Mouse (Mus musculus): ENCODE measurements around the gene Tmem210.
A peak's percentile ranks its signal among the peaks of the same experiment; 100 is the strongest.

The Tmem210 gene

GRCm38 (mm10) chr2:25297093-25297492 lies 9.1 kb downstream of the Tmem210 start:
- DNase-seq (ENCODE audit: low read depth): no peak

- DNase-seq (ENCODE audit: low read depth): no peak
These were observed 10.1 kb downstream of the Tmem210 start for GRCm38 (mm10) chr2:25298046-25298445.

GRCm38 (mm10) chr2:25303452-25303851 lies 15.5 kb downstream of the Tmem210 start:
- DNase-seq (ENCODE audit: low read depth): no peak

- no peak for DNase-seq (ENCODE audit: low read depth)
These were observed 16.1 kb downstream of the Tmem210 start for GRCm38 (mm10) chr2:25303931-25304656.

- no peak for DNase-seq (ENCODE audit: low read depth)
These were observed 17.0 kb downstream of the Tmem210 start for GRCm38 (mm10) chr2:25304657-25305541.

GRCm38 (mm10) chr2:25305587-25306359 lies 17.8 kb downstream of the Tmem210 start:
- no peak for DNase-seq (ENCODE audit: low read depth)

GRCm38 (mm10) chr2:25310180-25310579 lies 22.2 kb downstream of the Tmem210 start:
- DNase-seq (ENCODE audit: low read depth): no peak

GRCm38 (mm10) chr2:25310969-25311368 lies 23.0 kb downstream of the Tmem210 start:
- no peak for DNase-seq (ENCODE audit: low read depth)

GRCm38 (mm10) chr2:25311491-25311891 lies 23.5 kb downstream of the Tmem210 start:
- DNase-seq (ENCODE audit: low read depth): no peak

GRCm38 (mm10) chr2:25318119-25318966 lies 30.4 kb downstream of the Tmem210 start:
- no peak for DNase-seq (ENCODE audit: low read depth)

- DNase-seq (ENCODE audit: low read depth): peak; percentile 55
These were observed 31.2 kb downstream of the Tmem210 start, which contains the start of gene Grin1 for GRCm38 (mm10) chr2:25318971-25319773. TSS of gene Grin1 (minus strand) at chr2:25319187.

GRCm38 (mm10) chr2:25320084-25320483 lies 32.1 kb downstream of the Tmem210 start:
- no peak for DNase-seq (ENCODE audit: low read depth)

GRCm38 (mm10) chr2:25326036-25326435 lies 38.1 kb downstream of the Tmem210 start:
- DNase-seq (ENCODE audit: low read depth): no peak

GRCm38 (mm10) chr2:25328440-25328839 lies 40.5 kb downstream of the Tmem210 start:
- peak; percentile 50 for DNase-seq (ENCODE audit: low read depth)

GRCm38 (mm10) chr2:25331470-25331869 lies 43.5 kb downstream of the Tmem210 start:
- no peak for DNase-seq (ENCODE audit: low read depth)

GRCm38 (mm10) chr2:25332286-25333160 lies 44.6 kb downstream of the Tmem210 start, which contains the start of gene Man1b1:
TSS of gene Man1b1 (plus strand) at chr2:25332338.
- DNase-seq (ENCODE audit: low read depth): peak; percentile 100

GRCm38 (mm10) chr2:25333569-25333968 lies 45.6 kb downstream of the Tmem210 start:
- no peak for DNase-seq (ENCODE audit: low read depth)

- DNase-seq (ENCODE audit: low read depth): no peak
These were observed 50.4 kb downstream of the Tmem210 start for GRCm38 (mm10) chr2:25338303-25338702.

Measured in c-Kit-positive CD71-positive TER-119-negative erythroid progenitor cells, embryonic 14.5 days (primary cell).